Mouse (Mus musculus) cerebellum, adult 2 months (tissue): Measurements from ENCODE around the gene Foxi3. TPM values are rescaled to one million over a fixed set of nuclear protein-coding genes. Genes with fewer than 3 reads are reported as not detected.

Experiments
- DNase-seq, 2 experiments: peaks; one replicate each; pipeline ENCODE4 v3.0.0; 2021
- H3K27ac ChIP-seq: fragments of 200-500 bp; 2 replicates; pipeline ENCODE4 v1.5.1; 2012; ENCODE audit warnings: low read length, control low read depth, inconsistent platforms; ENCODE audit not compliant: insufficient read depth
- H3K27me3 ChIP-seq: fragments of 200-500 bp; 2 replicates; pipeline ENCODE4 v1.6.1; 2012; ENCODE audit warnings: inconsistent platforms, mild to moderate bottlenecking, low read length, moderate library complexity; ENCODE audit not compliant: control insufficient read depth, insufficient read depth
- H3K4me1 ChIP-seq: fragments of 200-500 bp; 2 replicates; pipeline ENCODE4 v1.6.1; 2011; ENCODE audit warnings: low read length; ENCODE audit not compliant: control insufficient read depth, insufficient read depth
- H3K4me3 ChIP-seq: fragments of 200-500 bp; replicated peaks from 2 replicates; pipeline ENCODE3; 2011; ENCODE audit warnings: mild to moderate bottlenecking, low read depth, low read length, control low read depth; ENCODE audit not compliant: insufficient read depth
- CTCF ChIP-seq: fragments of 200-500 bp; IDR thresholded peaks from 2 replicates; pipeline ENCODE4 v1.5.1; 2011; ENCODE audit warnings: low read depth, mild to moderate bottlenecking, control low read depth, low read length, moderate library complexity, borderline replicate concordance; ENCODE audit not compliant: insufficient read depth
- POLR2A ChIP-seq: fragments of 200-500 bp; IDR thresholded peaks from 2 replicates; pipeline ENCODE4 v1.6.1; 2011; ENCODE audit warnings: low read length, control low read depth, borderline replicate concordance; ENCODE audit not compliant: insufficient read depth
- WGBS: fragments of 180-500 bp; shearing (Covaris S2); methylation state at CpG from one replicate; pipeline ENCODE4 v1.1.7; 2018; 5-methylcytosine and 5-hydroxymethylcytosine counted together
- polyA plus RNA-seq: library from polyadenylated mRNA; depleted of rRNA; stranded (reverse); fragments of >200 nt; gene quantifications from 2 replicates; pipeline ENCODE4 v1.2.3, GENCODE M21; 2012; rRNA removed

Foxi3 gene
- polyA plus RNA-seq, 1 experiment: not detected

DNA sequence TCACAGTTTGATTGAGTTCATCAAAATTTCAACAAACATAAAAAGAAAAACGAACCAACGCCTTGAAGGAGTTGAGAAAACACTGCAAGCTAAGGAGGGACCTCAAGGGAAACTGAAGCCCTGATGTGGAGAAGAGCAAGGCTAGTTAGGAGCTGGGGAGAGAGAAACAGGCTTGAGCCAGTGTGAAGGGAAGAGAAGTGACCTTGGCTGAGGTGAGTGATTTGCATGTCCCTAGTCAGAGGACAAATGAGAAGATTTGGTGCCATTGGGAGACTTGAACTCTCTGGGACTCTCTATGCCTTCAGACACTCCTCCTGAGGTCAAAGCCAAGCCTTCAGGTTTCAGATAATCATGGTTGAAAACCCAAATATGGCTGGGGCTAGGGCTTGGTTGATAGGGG lies 47.8 kb downstream of the Foxi3 start:
- H3K27ac ChIP-seq: no peak overlapping the region
- no peak overlapping the region for H3K4me3 ChIP-seq
- H3K4me1 ChIP-seq: no peaks in the 10 kb centered on the region
- no peaks in the 10 kb centered on the region for H3K27me3 ChIP-seq
- 91% methylated on average over 2 of the region's 2 CpGs for WGBS
- TF ChIP-seq POLR2A: no peak
- TF ChIP-seq CTCF: no peak
- DNase-seq: no peak

Other genes starting within 250 kb of the Foxi3 start
- 17.7 and 18.4 TPM in 2 replicates for gene Rpia, start 164.3 kb upstream of the Foxi3 start, polyA plus RNA-seq
- 24.0 and 26.7 TPM in 2 replicates for gene Eif2ak3, start 112.0 kb upstream of the Foxi3 start, polyA plus RNA-seq
- not detected in 2 replicates for gene Tex37, start 37.6 kb upstream of the Foxi3 start, polyA plus RNA-seq
- gene Thnsl2, start 187.9 kb downstream of the Foxi3 start, polyA plus RNA-seq: 6.5 and 6.6 TPM in 2 replicates
- gene Fabp1, start 243.3 kb downstream of the Foxi3 start, polyA plus RNA-seq: not detected in 2 replicates